Mouse (Mus musculus) pancreas, adult 10 weeks (tissue): ENCODE results near the gene Gm11027. TPM values are rescaled to one million over a fixed set of nuclear protein-coding genes. Genes with fewer than 3 reads are reported as not detected.

Source experiments
- polyA plus RNA-seq: library from polyadenylated mRNA; stranded (reverse); fragments of 350-450 nt; fragmentation: Illumina TruSeq; extraction: RNeasy Lipid Tissue Mini Kit (QIAGEN cat#74804); gene quantifications from one replicate; pipeline ENCODE4 v1.2.3, GENCODE M21; 2015; ENCODE audit warnings: low read depth, low replicate concordance; ENCODE audit not compliant: insufficient read depth

Gm11027 gene
- not detected for polyA plus RNA-seq

GRCm38 (mm10) chr12:116275086-116275485 is at the start of gene Gm11027:
Gene Gm11027 (plus strand): TSS chr12:116275386.

GRCm38 (mm10) chr12:116262555-116263341 is 12.4 kb upstream of the Gm11027 start, which contains the start of gene Wdr60:
Gene Wdr60 (minus strand): TSS chr12:116263022.

GRCm38 (mm10) chr12:116280653-116281364 is 5.6 kb downstream of the Gm11027 start, which contains the start of gene Esyt2:
Gene Esyt2 (plus strand): TSS chr12:116281196.

Other genes starting within 250 kb of the Gm11027 start
- gene Zfp386, start 227.7 kb upstream of the Gm11027 start, polyA plus RNA-seq: 7.2 TPM
- 3.8 TPM for gene Vipr2, start 197.7 kb upstream of the Gm11027 start, polyA plus RNA-seq
- 2.4 TPM for gene Wdr60, start 12.4 kb upstream of the Gm11027 start, polyA plus RNA-seq
- 12.5 TPM for gene Esyt2, start 5.8 kb downstream of the Gm11027 start, polyA plus RNA-seq
- 1.1 TPM for gene Ncapg2, start 130.0 kb downstream of the Gm11027 start, polyA plus RNA-seq
- gene Ptprn2, start 210.3 kb downstream of the Gm11027 start, polyA plus RNA-seq: 15.5 TPM